Mouse (Mus musculus) lung, embryonic 16.5 days (tissue): ENCODE measurements around the gene Fmn2. TPM values are rescaled to one million over a fixed set of nuclear protein-coding genes. Genes with fewer than 3 reads are reported as not detected.

Experiments
- ATAC-seq: fragments of 200-750 bp; cut with Nextera tagmentation; 2 replicates; pipeline ENCODE4 v1.8.0; 2017; ENCODE audit warnings: low read depth, mild to moderate bottlenecking, moderate library complexity
- H3K27ac ChIP-seq: fragments of 300-500 bp; sonication (generic); 2 replicates; pipeline ENCODE4 v1.5.1; 2014; ENCODE audit warnings: mild to moderate bottlenecking, control low read depth, low read length
- H3K27me3 ChIP-seq: fragments of 300-500 bp; sonication (generic); 2 replicates; pipeline ENCODE4 v1.6.1; 2014; ENCODE audit warnings: low read depth, low read length, mixed read lengths; ENCODE audit not compliant: control insufficient read depth, insufficient read depth
- H3K36me3 ChIP-seq: fragments of 300-500 bp; sonication (generic); 2 replicates; pipeline ENCODE4 v1.6.1; 2014; ENCODE audit warnings: low read length; ENCODE audit not compliant: control insufficient read depth, insufficient read depth
- H3K4me1 ChIP-seq: fragments of 300-500 bp; sonication (generic); replicated peaks from 2 replicates; pipeline ENCODE4 v1.6.1; 2014; ENCODE audit warnings: low read length, mixed read lengths; ENCODE audit not compliant: control insufficient read depth, insufficient read depth
- H3K4me2 ChIP-seq: fragments of 300-500 bp; sonication (generic); 2 replicates; pipeline ENCODE4 v1.6.1; 2014; ENCODE audit warnings: low read depth, low read length, control low read depth
- H3K4me3 ChIP-seq: fragments of 300-500 bp; sonication (generic); 2 replicates; pipeline ENCODE4 v1.5.1; 2014; ENCODE audit warnings: mild to moderate bottlenecking, low read length, control low read depth
- H3K9ac ChIP-seq: fragments of 300-500 bp; sonication (generic); 2 replicates; pipeline ENCODE4 v1.6.1; 2014; ENCODE audit warnings: low read length, control low read depth
- H3K9me3 ChIP-seq: fragments of 300-500 bp; sonication (generic); 2 replicates; pipeline ENCODE4 v1.6.1; 2016; ENCODE audit warnings: low read length; ENCODE audit not compliant: control insufficient read depth
- WGBS: fragments of 180-500 bp; shearing (Covaris S2); extraction: QIAGEN DNeasy Blood & Tissue Kit; methylation state at CpG from one replicate; pipeline ENCODE4 v1.1.7; 2014; 5-methylcytosine and 5-hydroxymethylcytosine counted together
- polyA plus RNA-seq: library from polyadenylated mRNA; unstranded; fragments of >200 nt; fragmentation: Nextera tagmentation; extraction: Ambion mirVana; gene quantifications from 2 replicates; pipeline ENCODE4 v1.2.1, GENCODE M21; 2015

The Fmn2 gene
- polyA plus RNA-seq, 1 experiment from 2014 or later: 0.19 TPM

DNA sequence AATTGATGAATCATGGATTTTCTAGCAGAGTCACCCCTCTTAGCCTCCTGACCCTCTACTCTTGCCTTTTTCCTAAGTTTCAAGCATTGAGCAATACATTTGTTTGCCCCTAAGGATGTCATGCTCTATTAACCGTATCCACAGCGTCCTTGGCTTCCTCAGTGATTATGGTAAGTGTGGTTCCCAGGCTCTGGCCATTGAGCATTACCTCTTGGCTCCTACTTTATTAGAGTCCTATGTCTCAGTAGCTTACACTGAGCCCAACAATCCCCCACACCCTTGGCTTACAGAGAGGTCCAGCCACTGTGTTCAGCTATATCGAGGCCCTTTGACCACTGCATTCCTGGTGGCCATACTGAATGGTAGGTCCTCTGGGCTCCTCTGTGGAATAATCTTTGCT, 265.2 kb downstream of the Fmn2 start:
- WGBS: 88% methylated on average over 3 of the region's 3 CpGs
- no peaks in the 10 kb centered on the region for H3K27me3 ChIP-seq
- H3K9me3 ChIP-seq: no peaks in the 10 kb centered on the region
- no peaks in the 10 kb centered on the region for H3K4me1 ChIP-seq
- no peaks in the 10 kb centered on the region for H3K36me3 ChIP-seq
- ATAC-seq: no peak
- H3K27ac ChIP-seq: no peak overlapping the region
- H3K9ac ChIP-seq: no peak overlapping the region
- no peak overlapping the region for H3K4me2 ChIP-seq
- H3K4me3 ChIP-seq: no peak overlapping the region

GRCm38 (mm10) chr1:174771871-174772281, 270.3 kb downstream of the Fmn2 start:
- Histone ChIP-seq H3K4me2 (no peak overlapping the region), H3K27ac (no peak overlapping the region), H3K4me3 (no peak overlapping the region), H3K9me3 (no peaks in the 10 kb centered on the region), H3K36me3 (no peaks in the 10 kb centered on the region), H3K9ac (no peak overlapping the region), H3K4me1 (no peaks in the 10 kb centered on the region), H3K27me3 (no peaks in the 10 kb centered on the region)
- ATAC-seq: peak; percentile 52; the same call in 1 of the 2 replicates
- 44% methylated on average over 4 of the region's 4 CpGs for WGBS

GRCm38 (mm10) chr1:174781037-174781436, 279.4 kb downstream of the Fmn2 start:
- Histone ChIP-seq H3K27me3 (no peaks in the 10 kb centered on the region), H3K4me3 (no peak overlapping the region), H3K9me3 (no peaks in the 10 kb centered on the region), H3K27ac (no peak overlapping the region), H3K36me3 (no peaks in the 10 kb centered on the region), H3K4me2 (no peak overlapping the region), H3K9ac (no peak overlapping the region), H3K4me1 (no peaks in the 10 kb centered on the region)
- 88% methylated on average over 4 of the region's 4 CpGs for WGBS
- ATAC-seq: no peak

DNA sequence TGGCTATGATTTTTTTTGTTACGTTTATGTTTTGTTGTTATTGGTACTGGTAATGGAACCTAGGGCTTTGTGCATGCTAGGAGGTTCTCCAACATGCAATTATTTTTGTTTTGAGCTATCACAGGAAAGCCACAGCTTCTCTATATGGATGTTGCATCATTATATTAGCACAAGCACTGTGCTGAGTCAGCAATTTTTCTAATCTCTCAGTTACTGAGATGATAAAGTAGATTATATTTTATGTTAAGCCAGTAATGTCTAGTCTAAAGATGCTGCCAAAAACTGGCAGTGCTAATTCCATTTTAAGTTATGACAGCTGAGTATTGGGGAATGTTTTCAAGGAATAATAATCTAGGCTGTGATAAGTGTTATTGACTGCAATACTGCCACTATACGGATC, 287.0 kb downstream of the Fmn2 start:
- H3K4me2 ChIP-seq: no peak overlapping the region
- H3K36me3 ChIP-seq: no peaks in the 10 kb centered on the region
- no peak overlapping the region for H3K9ac ChIP-seq
- H3K27ac ChIP-seq: no peak overlapping the region
- H3K27me3 ChIP-seq: no peaks in the 10 kb centered on the region
- WGBS: 81% methylated on average over 2 of the region's 2 CpGs
- no peaks in the 10 kb centered on the region for H3K9me3 ChIP-seq
- ATAC-seq: no peak
- H3K4me3 ChIP-seq: no peak overlapping the region
- H3K4me1 ChIP-seq: no peaks in the 10 kb centered on the region

DNA sequence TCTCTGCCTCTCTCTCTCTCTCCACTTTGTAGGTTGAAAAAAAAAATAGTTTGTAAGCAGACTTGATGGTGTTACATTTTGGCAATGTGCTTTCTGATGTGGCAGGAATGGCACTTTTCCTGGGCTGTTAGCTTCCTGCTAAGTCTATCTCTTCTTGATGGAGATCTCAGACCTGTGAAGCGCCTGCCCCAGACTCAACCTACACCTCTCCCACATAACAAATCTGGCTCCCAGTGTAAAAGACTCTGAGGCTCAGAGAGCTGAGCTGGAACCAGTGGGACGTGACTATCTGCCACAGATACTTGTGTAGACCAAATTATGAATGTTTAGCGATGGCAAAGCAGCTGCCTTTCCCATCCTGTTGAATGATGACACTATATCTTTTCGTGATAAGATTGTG, 310.2 kb downstream of the Fmn2 start:
- Histone ChIP-seq H3K9me3 (no peaks in the 10 kb centered on the region), H3K4me1 (no peaks in the 10 kb centered on the region), H3K36me3 (no peaks in the 10 kb centered on the region), H3K4me3 (no peak overlapping the region), H3K27me3 (no peaks in the 10 kb centered on the region), H3K9ac (no peak overlapping the region), H3K4me2 (no peak overlapping the region), H3K27ac (no peak overlapping the region)
- 66% methylated on average over 4 of the region's 4 CpGs for WGBS
- no peak for ATAC-seq

DNA sequence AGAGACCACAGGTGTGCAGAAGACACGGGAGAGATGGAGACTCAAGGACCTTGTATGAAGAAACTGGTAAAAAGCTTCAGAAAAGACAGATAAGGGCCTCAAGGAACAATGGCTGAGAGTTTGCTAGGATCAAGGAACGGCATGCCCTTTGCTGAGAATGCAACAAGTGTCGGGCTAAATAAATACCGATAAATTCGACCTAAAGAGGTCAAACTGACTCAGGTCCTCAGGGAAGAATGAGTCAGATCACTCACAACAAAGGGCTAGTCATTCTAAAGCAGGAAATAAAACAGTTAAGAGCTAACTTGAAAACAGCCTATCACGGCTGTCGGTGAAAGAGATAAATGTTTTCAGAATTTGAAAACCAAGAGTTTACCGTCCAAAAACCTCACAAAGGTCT, 324.9 kb downstream of the Fmn2 start:
- Histone ChIP-seq H3K4me3 (no peak overlapping the region), H3K36me3 (no peaks in the 10 kb centered on the region), H3K9ac (no peak overlapping the region), H3K27ac (no peak overlapping the region), H3K9me3 (no peaks in the 10 kb centered on the region), H3K4me1 (no peaks in the 10 kb centered on the region; the same call in 1 of the 2 replicates), H3K27me3 (no peaks in the 10 kb centered on the region), H3K4me2 (no peak overlapping the region)
- no peak for ATAC-seq
- WGBS: 25% methylated on average over 8 of the region's 8 CpGs

DNA sequence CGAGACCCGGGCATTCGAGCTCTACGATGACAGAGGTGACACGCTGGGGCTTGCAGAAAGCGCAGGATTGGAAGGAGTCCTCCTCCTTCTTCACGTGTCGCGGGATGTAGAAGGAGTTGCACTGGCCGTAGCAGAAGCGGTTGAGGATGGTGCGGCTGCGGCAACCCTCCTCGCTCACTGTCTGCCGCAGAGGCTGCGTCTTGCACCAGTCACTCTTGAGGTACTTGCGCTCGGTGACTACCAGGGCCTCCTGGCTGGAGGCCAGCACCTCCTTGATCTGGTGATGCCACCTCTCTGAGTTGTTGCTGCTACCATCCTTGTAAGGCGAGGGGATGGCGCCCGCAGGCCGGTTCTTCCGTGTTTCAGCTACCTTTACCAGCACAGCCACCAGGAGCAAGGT, 335.2 kb downstream of the Fmn2 start:
- H3K4me3 ChIP-seq: no peak overlapping the region
- H3K4me1 ChIP-seq: no peaks in the 10 kb centered on the region
- H3K27ac ChIP-seq: no peak overlapping the region
- no peaks in the 10 kb centered on the region for H3K9me3 ChIP-seq
- no peaks in the 10 kb centered on the region for H3K36me3 ChIP-seq
- no peak overlapping the region for H3K9ac ChIP-seq
- ATAC-seq: 0 out of 2 replicates have a peak, but pooled peaks have one; percentile 12
- WGBS: 93% methylated on average over 23 of the region's 23 CpGs
- no peak overlapping the region for H3K4me2 ChIP-seq
- no peaks in the 10 kb centered on the region for H3K27me3 ChIP-seq

- H3K4me2 ChIP-seq: no peak overlapping the region
- no peaks in the 10 kb centered on the region for H3K36me3 ChIP-seq
- no peak overlapping the region for H3K27ac ChIP-seq
- H3K27me3 ChIP-seq: no peaks in the 10 kb centered on the region
- H3K4me3 ChIP-seq: no peak overlapping the region
- no peaks in the 10 kb centered on the region for H3K4me1 ChIP-seq
- H3K9me3 ChIP-seq: no peaks in the 10 kb centered on the region
- 86% methylated on average over 6 of the region's 6 CpGs for WGBS
- H3K9ac ChIP-seq: no peak overlapping the region
- ATAC-seq: no peak
These were observed 343.2 kb downstream of the Fmn2 start for GRCm38 (mm10) chr1:174844786-174845185.

DNA sequence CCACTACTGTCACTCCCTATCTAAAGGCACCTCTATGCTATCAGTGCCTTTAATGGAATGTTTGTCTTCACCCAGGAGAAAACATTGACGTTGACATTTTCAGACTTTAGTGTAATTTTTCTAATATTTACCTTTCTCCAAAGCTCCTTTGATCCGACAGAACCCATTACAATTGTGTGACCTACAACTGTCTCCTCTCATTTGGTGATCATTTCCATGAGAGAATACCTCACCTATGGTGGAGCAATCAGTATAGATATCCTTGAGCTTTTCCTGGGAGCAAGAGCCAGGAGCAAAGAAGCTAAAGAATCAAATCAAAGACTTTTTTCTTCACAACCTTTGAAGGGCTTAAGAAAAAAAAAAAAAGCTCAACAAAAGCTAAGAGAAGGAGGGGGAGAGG, 354.6 kb downstream of the Fmn2 start:
- no peaks in the 10 kb centered on the region for H3K27me3 ChIP-seq
- no peaks in the 10 kb centered on the region for H3K36me3 ChIP-seq
- H3K9ac ChIP-seq: no peak overlapping the region
- no peak for ATAC-seq
- H3K27ac ChIP-seq: no peak overlapping the region
- no peak overlapping the region for H3K4me3 ChIP-seq
- no peaks in the 10 kb centered on the region for H3K9me3 ChIP-seq
- no peak overlapping the region for H3K4me2 ChIP-seq
- H3K4me1 ChIP-seq: no peaks in the 10 kb centered on the region
- 34% methylated on average over 2 of the region's 2 CpGs for WGBS
